Mouse (Mus musculus): ENCODE measurements around the gene Unc45b. TPM values are rescaled to one million over a fixed set of nuclear protein-coding genes. Genes with fewer than 3 reads are reported as not detected.

The Unc45b gene
- polyA plus RNA-seq, 1 experiment: 3.3 TPM

DNA sequence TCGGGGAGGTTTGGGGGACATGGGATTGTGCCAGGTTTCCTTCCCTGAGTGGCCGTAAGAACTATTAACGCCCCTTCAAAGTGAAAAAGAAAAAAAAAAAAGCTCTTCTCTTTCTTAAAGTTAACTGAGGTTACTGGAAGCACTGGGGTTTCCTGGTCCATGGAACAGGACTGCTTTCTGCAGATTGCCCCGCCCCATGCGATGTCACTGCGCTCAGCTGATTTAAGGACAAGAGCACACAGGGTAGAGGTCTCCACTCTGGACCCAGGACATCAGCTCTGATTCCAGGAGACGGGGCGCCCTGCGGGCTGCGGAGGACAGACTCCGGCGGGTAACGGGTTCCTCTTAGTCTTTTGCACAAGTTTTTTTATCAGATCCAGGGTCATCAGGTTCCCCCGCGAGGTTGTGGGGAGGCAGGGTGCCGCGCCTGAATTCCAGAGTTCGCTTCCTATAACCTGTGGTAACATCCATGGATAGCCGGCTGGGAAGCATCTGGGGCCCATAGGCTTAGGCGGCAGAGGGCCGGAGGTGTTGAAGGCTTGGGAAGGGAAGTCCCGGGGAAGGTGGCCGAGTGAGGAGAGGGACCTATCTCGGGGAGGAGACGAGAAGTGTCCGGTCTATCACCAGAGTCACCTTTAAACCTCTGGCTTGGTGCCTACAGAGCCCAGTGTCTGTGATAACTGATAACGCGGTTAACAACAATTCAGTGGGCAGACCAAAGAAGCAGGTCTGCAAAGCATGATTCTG lies 41.7 kb downstream of the Unc45b start:
- Histone ChIP-seq H3K4me3 (ENCODE audit: control insufficient read depth, low read depth, low read length) (peak overlapping the region; percentile 71), H3K4me1 (ENCODE audit: control insufficient read depth, insufficient read depth, low read length) (peaks cover 10% of the 10 kb centered on the region), H3K27ac (ENCODE audit: control insufficient read depth, insufficient read depth, low read depth, low read length) (peak overlapping the region; percentile 33), H3K27me3 (ENCODE audit: control insufficient read depth, insufficient read depth, low read length) (peaks cover 3% of the 10 kb centered on the region; the same call in 1 of the 2 replicates), H3K36me3 (ENCODE audit: control insufficient read depth, insufficient read depth, low read length) (no peaks in the 10 kb centered on the region)
- TF ChIP-seq POLR2A (IDR thresholded peaks at IDR 0.05; ENCODE audit: control insufficient read depth, low read depth, low read length) (no peak), CTCF (IDR thresholded peaks at IDR 0.05; ENCODE audit: control insufficient read depth, insufficient read depth, insufficient replicate concordance, low read depth, low read length) (no peak)

DNA sequence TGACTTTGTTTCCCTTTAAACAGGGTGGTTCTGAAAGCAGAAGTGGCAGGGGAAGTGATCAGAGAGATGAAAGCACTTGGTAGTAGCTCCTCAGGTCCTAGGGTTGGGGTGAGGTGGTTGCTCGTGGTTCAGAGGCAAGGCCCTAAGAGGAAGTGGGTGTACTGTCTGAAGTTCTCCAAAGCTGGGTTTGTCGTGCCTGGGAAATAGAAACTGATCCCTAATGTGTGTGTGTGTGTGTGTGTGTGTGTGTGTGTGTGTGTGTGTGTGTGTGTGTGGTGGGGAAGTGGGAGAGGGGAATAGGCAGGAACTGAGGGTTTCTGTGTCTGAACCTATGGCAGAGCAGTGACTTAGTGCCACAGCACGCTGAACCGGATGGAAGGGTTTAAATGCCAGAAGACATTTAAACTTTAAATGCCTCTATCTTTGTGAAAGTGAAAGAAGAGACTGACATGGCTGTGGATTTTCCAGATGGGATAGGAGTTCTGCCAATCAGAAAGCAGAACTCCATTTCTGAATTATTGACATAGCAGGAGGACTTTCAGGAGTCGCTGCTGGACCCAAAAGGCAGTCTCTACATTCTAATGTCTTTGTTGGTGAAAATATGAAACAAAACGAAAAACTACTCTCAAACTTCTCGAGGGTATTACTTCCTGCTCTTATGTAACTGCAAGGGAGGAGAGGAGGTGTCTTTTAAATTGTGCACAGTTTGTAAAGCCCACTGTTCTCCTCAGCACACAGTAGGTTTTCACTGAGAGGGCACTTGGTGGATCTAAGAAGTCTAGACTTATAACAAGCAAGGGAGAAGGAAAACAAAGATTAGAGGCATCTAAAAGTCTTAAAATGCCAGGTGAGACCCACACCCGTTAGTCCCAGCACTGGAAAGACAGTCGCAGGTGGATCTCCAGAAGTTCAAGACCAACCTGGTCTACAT lies 42.5 kb downstream of the Unc45b start:
- no peak for TF ChIP-seq CTCF (IDR thresholded peaks at IDR 0.05; ENCODE audit: control insufficient read depth, insufficient read depth, insufficient replicate concordance, low read depth, low read length)
- TF ChIP-seq POLR2A (IDR thresholded peaks at IDR 0.05; ENCODE audit: control insufficient read depth, low read depth, low read length): no peak
- H3K36me3 ChIP-seq (ENCODE audit: control insufficient read depth, insufficient read depth, low read length): no peaks in the 10 kb centered on the region
- peak overlapping the region; percentile 71 for H3K4me3 ChIP-seq (ENCODE audit: control insufficient read depth, low read depth, low read length)
- H3K27me3 ChIP-seq (ENCODE audit: control insufficient read depth, insufficient read depth, low read length): peaks cover 3% of the 10 kb centered on the region; the same call in 1 of the 2 replicates
- peak overlapping the region; percentile 33; the same call in 1 of the 2 replicates for H3K27ac ChIP-seq (ENCODE audit: control insufficient read depth, insufficient read depth, low read depth, low read length)
- H3K4me1 ChIP-seq (ENCODE audit: control insufficient read depth, insufficient read depth, low read length): peaks cover 10% of the 10 kb centered on the region

DNA sequence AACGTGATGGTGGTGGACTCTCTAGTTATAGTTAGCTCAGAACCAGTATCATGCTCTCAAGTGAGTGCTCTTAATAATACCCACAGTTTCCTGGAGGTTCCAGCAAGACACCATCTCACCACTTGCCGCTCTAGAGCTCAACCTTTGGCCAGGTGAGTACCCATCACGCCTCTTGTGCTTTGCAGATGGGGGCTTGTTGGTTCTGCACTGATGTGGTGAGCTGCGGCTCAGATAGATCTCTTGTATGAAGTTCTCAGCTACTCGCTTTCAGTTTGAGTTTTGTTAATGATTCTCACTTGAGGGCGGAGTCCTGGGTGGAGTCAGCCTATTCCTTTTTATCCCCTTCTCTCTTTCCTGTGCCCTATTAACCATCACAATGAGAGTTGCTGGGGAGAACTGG lies 44.3 kb downstream of the Unc45b start:
- peaks cover 3% of the 10 kb centered on the region; the same call in 1 of the 2 replicates for H3K27me3 ChIP-seq (ENCODE audit: control insufficient read depth, insufficient read depth, low read length)
- H3K4me1 ChIP-seq (ENCODE audit: control insufficient read depth, insufficient read depth, low read length): peaks cover 10% of the 10 kb centered on the region
- no peak overlapping the region for H3K27ac ChIP-seq (ENCODE audit: control insufficient read depth, insufficient read depth, low read depth, low read length)
- TF ChIP-seq CTCF (IDR thresholded peaks at IDR 0.05; ENCODE audit: control insufficient read depth, insufficient read depth, insufficient replicate concordance, low read depth, low read length) (no peak), POLR2A (IDR thresholded peaks at IDR 0.05; ENCODE audit: control insufficient read depth, low read depth, low read length) (no peak)
- no peaks in the 10 kb centered on the region for H3K36me3 ChIP-seq (ENCODE audit: control insufficient read depth, insufficient read depth, low read length)
- no peak overlapping the region for H3K4me3 ChIP-seq (ENCODE audit: control insufficient read depth, low read depth, low read length)

DNA sequence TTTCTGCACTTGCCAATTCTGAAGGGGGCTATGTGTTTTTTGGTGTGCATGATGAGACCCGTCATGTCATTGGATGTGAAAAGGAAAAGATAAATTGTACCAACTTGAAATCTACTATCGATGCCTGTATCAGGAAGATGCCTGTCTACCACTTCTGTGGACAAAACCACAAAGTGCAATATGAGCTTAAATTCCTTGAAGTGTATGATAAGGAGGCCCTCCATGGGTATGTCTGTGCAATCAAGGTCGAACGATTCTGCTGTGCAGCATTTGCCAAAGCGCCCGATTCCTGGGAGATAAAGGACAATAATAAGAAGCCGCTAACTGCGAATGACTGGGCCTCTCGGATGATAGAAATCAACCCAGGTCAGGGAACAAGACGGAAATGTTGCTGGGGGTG lies 46.6 kb downstream of the Unc45b start:
- TF ChIP-seq POLR2A (IDR thresholded peaks at IDR 0.05; ENCODE audit: control insufficient read depth, low read depth, low read length) (no peak), CTCF (IDR thresholded peaks at IDR 0.05; ENCODE audit: control insufficient read depth, insufficient read depth, insufficient replicate concordance, low read depth, low read length) (no peak)
- H3K27me3 ChIP-seq (ENCODE audit: control insufficient read depth, insufficient read depth, low read length): peaks cover 3% of the 10 kb centered on the region; the same call in 1 of the 2 replicates

DNA sequence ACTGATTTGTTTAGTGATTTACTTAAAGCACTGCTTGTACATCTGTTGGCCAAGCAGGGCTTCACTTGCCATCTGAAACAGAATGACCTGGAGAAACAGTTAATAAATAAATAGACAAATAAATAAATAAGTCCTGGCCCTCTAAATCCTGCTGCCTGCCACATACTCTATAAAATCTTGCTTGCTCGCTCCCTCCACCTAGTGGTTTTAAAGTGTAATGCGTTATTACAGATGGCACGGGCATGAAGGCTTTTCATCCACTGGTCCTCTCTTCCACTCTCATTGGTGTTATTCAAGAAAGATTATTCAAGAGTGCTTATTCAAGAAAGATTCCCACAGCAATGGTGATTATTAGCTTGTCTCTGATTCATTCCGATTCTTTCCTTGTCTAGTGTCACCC lies 49.3 kb downstream of the Unc45b start:
- no peaks in the 10 kb centered on the region for H3K36me3 ChIP-seq (ENCODE audit: control insufficient read depth, insufficient read depth, low read length)
- H3K4me3 ChIP-seq (ENCODE audit: control insufficient read depth, low read depth, low read length): no peak overlapping the region
- TF ChIP-seq CTCF (IDR thresholded peaks at IDR 0.05; ENCODE audit: control insufficient read depth, insufficient read depth, insufficient replicate concordance, low read depth, low read length) (peak; percentile 8; the same call in 1 of the 2 replicates), POLR2A (IDR thresholded peaks at IDR 0.05; ENCODE audit: control insufficient read depth, low read depth, low read length) (no peak)
- no peaks in the 10 kb centered on the region for H3K27me3 ChIP-seq (ENCODE audit: control insufficient read depth, insufficient read depth, low read length)
- H3K4me1 ChIP-seq (ENCODE audit: control insufficient read depth, insufficient read depth, low read length): no peaks in the 10 kb centered on the region
- no peak overlapping the region for H3K27ac ChIP-seq (ENCODE audit: control insufficient read depth, insufficient read depth, low read depth, low read length)

More for the DNA sequence above, 46.6 kb downstream of the Unc45b start:
- no peak overlapping the region for H3K4me3 ChIP-seq (ENCODE audit: control insufficient read depth, low read depth, low read length)
- peaks cover 6% of the 10 kb centered on the region for H3K4me1 ChIP-seq (ENCODE audit: control insufficient read depth, insufficient read depth, low read length)
- H3K36me3 ChIP-seq (ENCODE audit: control insufficient read depth, insufficient read depth, low read length): no peaks in the 10 kb centered on the region
- H3K27ac ChIP-seq (ENCODE audit: control insufficient read depth, insufficient read depth, low read depth, low read length): no peak overlapping the region

DNA sequence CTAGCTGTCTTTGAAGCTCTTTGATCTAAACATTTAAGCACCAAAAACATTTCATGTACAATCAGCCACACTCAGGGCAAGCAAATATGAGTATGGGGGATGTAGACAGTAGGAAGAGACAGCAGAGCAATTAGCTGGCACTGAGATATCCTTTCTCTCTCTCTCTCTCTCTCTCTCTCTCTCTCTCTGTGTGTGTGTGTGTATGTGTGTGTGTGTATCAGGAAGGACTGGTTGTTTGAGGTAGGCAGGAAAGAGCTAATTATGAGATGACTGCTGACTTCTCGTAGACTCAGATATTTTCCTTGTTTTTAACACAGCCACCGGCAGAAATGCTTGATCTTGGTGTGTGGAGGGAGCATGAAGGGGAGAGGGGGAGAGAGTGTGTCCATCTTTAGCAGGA lies 51.4 kb downstream of the Unc45b start:
- no peaks in the 10 kb centered on the region for H3K36me3 ChIP-seq (ENCODE audit: control insufficient read depth, insufficient read depth, low read length)
- TF ChIP-seq POLR2A (IDR thresholded peaks at IDR 0.05; ENCODE audit: control insufficient read depth, low read depth, low read length) (no peak), CTCF (IDR thresholded peaks at IDR 0.05; ENCODE audit: control insufficient read depth, insufficient read depth, insufficient replicate concordance, low read depth, low read length) (no peak)
- no peaks in the 10 kb centered on the region for H3K4me1 ChIP-seq (ENCODE audit: control insufficient read depth, insufficient read depth, low read length)
- H3K27me3 ChIP-seq (ENCODE audit: control insufficient read depth, insufficient read depth, low read length): no peaks in the 10 kb centered on the region
- H3K4me3 ChIP-seq (ENCODE audit: control insufficient read depth, low read depth, low read length): peak overlapping the region; percentile 15; the same call in 1 of the 2 replicates
- H3K27ac ChIP-seq (ENCODE audit: control insufficient read depth, insufficient read depth, low read depth, low read length): no peak overlapping the region

DNA sequence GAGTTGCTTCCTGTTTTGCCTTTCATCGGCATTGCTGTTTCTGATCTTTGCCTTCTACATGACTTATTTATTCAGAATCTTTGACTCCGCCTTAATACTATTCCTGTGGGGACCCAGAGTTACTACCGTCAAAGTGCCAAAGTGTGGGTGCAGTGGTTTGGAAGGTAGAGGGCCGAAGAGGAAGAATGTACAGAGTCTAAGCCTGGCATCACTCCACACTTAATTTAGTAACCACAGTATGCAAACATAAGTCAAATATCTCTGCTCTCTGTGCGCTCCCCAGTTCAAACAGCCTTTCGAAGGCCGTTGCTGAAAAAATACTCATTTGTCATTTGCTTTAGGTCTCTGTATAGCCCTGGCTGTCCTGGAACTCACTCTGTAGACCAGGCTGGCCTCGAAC lies 51.9 kb downstream of the Unc45b start:
- Histone ChIP-seq H3K27ac (ENCODE audit: control insufficient read depth, insufficient read depth, low read depth, low read length) (no peak overlapping the region), H3K4me3 (ENCODE audit: control insufficient read depth, low read depth, low read length) (peak overlapping the region; percentile 15), H3K27me3 (ENCODE audit: control insufficient read depth, insufficient read depth, low read length) (no peaks in the 10 kb centered on the region), H3K36me3 (ENCODE audit: control insufficient read depth, insufficient read depth, low read length) (no peaks in the 10 kb centered on the region), H3K4me1 (ENCODE audit: control insufficient read depth, insufficient read depth, low read length) (no peaks in the 10 kb centered on the region)
- TF ChIP-seq POLR2A (IDR thresholded peaks at IDR 0.05; ENCODE audit: control insufficient read depth, low read depth, low read length) (no peak), CTCF (IDR thresholded peaks at IDR 0.05; ENCODE audit: control insufficient read depth, insufficient read depth, insufficient replicate concordance, low read depth, low read length) (no peak)

Data from testis, adult 2 months (tissue).